Mouse (Mus musculus): ENCODE results near the gene Cysltr1. TPM values are rescaled to one million over a fixed set of nuclear protein-coding genes. Genes with fewer than 3 reads are reported as not detected.

Gene Cysltr1
- total and polyA plus RNA-seq, 3 experiments = 0.98 to 1.9 TPM; not detected in 1

- H3K9me3 ChIP-seq (replicated peaks) = no peaks in the 10 kb centered on the region
- H3K4me3 ChIP-seq (ENCODE audit: low read depth, low read length) = no peak overlapping the region
- TF ChIP-seq CTCF (IDR thresholded peaks at IDR 0.05; ENCODE audit: low read depth, low read length) (no peak), GATA1 (IDR thresholded peaks at IDR 0.05; ENCODE audit: borderline replicate concordance, low read length) (no peak), GATA2 (IDR thresholded peaks at IDR 0.05; ENCODE audit: borderline replicate concordance, low read depth, low read length) (no peak), POLR2AphosphoS5 (IDR thresholded peaks at IDR 0.05; ENCODE audit: insufficient replicate concordance, low read depth, low read length) (no peak), TAL1 (conservative IDR thresholded peaks at IDR 0.05; ENCODE audit: low read depth, low read length) (no peak)
- no peak for ATAC-seq (ENCODE audit: extremely low read depth, insufficient number of reproducible peaks, low FRiP score, poor library complexity, severe bottlenecking)
- H3K4me1 ChIP-seq (ENCODE audit: insufficient read depth, low read depth, low read length) = no peaks in the 10 kb centered on the region
- DNase-seq (ENCODE audit: low spot score) = no peak
- no peaks in the 10 kb centered on the region for H3K36me3 ChIP-seq (replicated peaks)
- no peaks in the 10 kb centered on the region for H3K27me3 ChIP-seq (ENCODE audit: insufficient read depth, low read length)
Measured at GRCm38 (mm10) chrX:106602574-106603258, 763 bp downstream of the Cysltr1 start.

- Histone ChIP-seq H3K9me3 (replicated peaks) (no peaks in the 10 kb centered on the region), H3K4me1 (ENCODE audit: insufficient read depth, low read depth, low read length) (no peaks in the 10 kb centered on the region), H3K36me3 (replicated peaks) (no peaks in the 10 kb centered on the region), H3K27me3 (ENCODE audit: insufficient read depth, low read length) (no peaks in the 10 kb centered on the region), H3K4me3 (ENCODE audit: low read depth, low read length) (no peak overlapping the region)
- DNase-seq (ENCODE audit: low spot score) = no peak
- ATAC-seq (ENCODE audit: extremely low read depth, insufficient number of reproducible peaks, low FRiP score, poor library complexity, severe bottlenecking) = no peak
- TF ChIP-seq GATA1 (IDR thresholded peaks at IDR 0.05; ENCODE audit: borderline replicate concordance, low read length) (no peak), TAL1 (conservative IDR thresholded peaks at IDR 0.05; ENCODE audit: low read depth, low read length) (no peak), GATA2 (IDR thresholded peaks at IDR 0.05; ENCODE audit: borderline replicate concordance, low read depth, low read length) (no peak), POLR2AphosphoS5 (IDR thresholded peaks at IDR 0.05; ENCODE audit: insufficient replicate concordance, low read depth, low read length) (no peak), CTCF (IDR thresholded peaks at IDR 0.05; ENCODE audit: low read depth, low read length) (no peak)
Measured at GRCm38 (mm10) chrX:106595904-106596303, 7.6 kb downstream of the Cysltr1 start.

- Histone ChIP-seq H3K36me3 (replicated peaks) (no peaks in the 10 kb centered on the region), H3K4me1 (ENCODE audit: insufficient read depth, low read depth, low read length) (no peaks in the 10 kb centered on the region), H3K9me3 (replicated peaks) (no peaks in the 10 kb centered on the region), H3K4me3 (ENCODE audit: low read depth, low read length) (no peak overlapping the region), H3K27me3 (ENCODE audit: insufficient read depth, low read length) (no peaks in the 10 kb centered on the region)
- ATAC-seq (ENCODE audit: extremely low read depth, insufficient number of reproducible peaks, low FRiP score, poor library complexity, severe bottlenecking) = no peak
- no peak for DNase-seq (ENCODE audit: low spot score)
- no peak for TF ChIP-seq GATA2 (IDR thresholded peaks at IDR 0.05; ENCODE audit: borderline replicate concordance, low read depth, low read length)
- no peak for TF ChIP-seq CTCF (IDR thresholded peaks at IDR 0.05; ENCODE audit: low read depth, low read length)
- TF ChIP-seq TAL1 (conservative IDR thresholded peaks at IDR 0.05; ENCODE audit: low read depth, low read length) = no peak
- TF ChIP-seq POLR2AphosphoS5 (IDR thresholded peaks at IDR 0.05; ENCODE audit: insufficient replicate concordance, low read depth, low read length) = no peak
- TF ChIP-seq GATA1 (IDR thresholded peaks at IDR 0.05; ENCODE audit: borderline replicate concordance, low read length) = no peak
Measured at GRCm38 (mm10) chrX:106593914-106594313, 9.6 kb downstream of the Cysltr1 start.

- no peak within 1 kb of the TSS for H3K4me3 ChIP-seq (ENCODE audit: low read depth, low read length)
- H3K27me3 ChIP-seq (ENCODE audit: insufficient read depth, low read length) = no peaks in the 10 kb centered on the region
- TF ChIP-seq POLR2AphosphoS5 (IDR thresholded peaks at IDR 0.05; ENCODE audit: insufficient replicate concordance, low read depth, low read length) = no peak
- no peak for TF ChIP-seq GATA2 (IDR thresholded peaks at IDR 0.05; ENCODE audit: borderline replicate concordance, low read depth, low read length)
- no peak for TF ChIP-seq GATA1 (IDR thresholded peaks at IDR 0.05; ENCODE audit: borderline replicate concordance, low read length)
- TF ChIP-seq CTCF (IDR thresholded peaks at IDR 0.05; ENCODE audit: low read depth, low read length) = no peak
- no peak for TF ChIP-seq TAL1 (conservative IDR thresholded peaks at IDR 0.05; ENCODE audit: low read depth, low read length)
- H3K9me3 ChIP-seq (replicated peaks) = no peaks in the 10 kb centered on the region
- H3K4me1 ChIP-seq (ENCODE audit: insufficient read depth, low read depth, low read length) = no peaks in the 10 kb centered on the region
- no peaks in the 10 kb centered on the region for H3K36me3 ChIP-seq (replicated peaks)
- DNase-seq (ENCODE audit: low spot score) (no peak), ATAC-seq (ENCODE audit: extremely low read depth, insufficient number of reproducible peaks, low FRiP score, poor library complexity, severe bottlenecking) (no peak)
Measured at GRCm38 (mm10) chrX:106582886-106583285, 20.6 kb downstream of the Cysltr1 start, which contains the start of gene Gm5127. Gene Gm5127 (plus strand): TSS chrX:106583186.

- TF ChIP-seq CTCF (IDR thresholded peaks at IDR 0.05; ENCODE audit: low read depth, low read length) (no peak), GATA2 (IDR thresholded peaks at IDR 0.05; ENCODE audit: borderline replicate concordance, low read depth, low read length) (no peak), POLR2AphosphoS5 (IDR thresholded peaks at IDR 0.05; ENCODE audit: insufficient replicate concordance, low read depth, low read length) (no peak), GATA1 (IDR thresholded peaks at IDR 0.05; ENCODE audit: borderline replicate concordance, low read length) (no peak), TAL1 (conservative IDR thresholded peaks at IDR 0.05; ENCODE audit: low read depth, low read length) (no peak)
- Histone ChIP-seq H3K4me1 (ENCODE audit: insufficient read depth, low read depth, low read length) (no peaks in the 10 kb centered on the region), H3K36me3 (replicated peaks) (no peaks in the 10 kb centered on the region), H3K9me3 (replicated peaks) (no peaks in the 10 kb centered on the region), H3K27me3 (ENCODE audit: insufficient read depth, low read length) (no peaks in the 10 kb centered on the region), H3K4me3 (ENCODE audit: low read depth, low read length) (no peak overlapping the region)
- no peak for ATAC-seq (ENCODE audit: extremely low read depth, insufficient number of reproducible peaks, low FRiP score, poor library complexity, severe bottlenecking)
- no peak for DNase-seq (ENCODE audit: low spot score)
Measured at GRCm38 (mm10) chrX:106582197-106582596, 21.3 kb downstream of the Cysltr1 start.

- Histone ChIP-seq H3K4me1 (ENCODE audit: insufficient read depth, low read depth, low read length) (no peaks in the 10 kb centered on the region), H3K9me3 (replicated peaks) (no peaks in the 10 kb centered on the region), H3K27me3 (ENCODE audit: insufficient read depth, low read length) (no peaks in the 10 kb centered on the region), H3K4me3 (ENCODE audit: low read depth, low read length) (no peak overlapping the region), H3K36me3 (replicated peaks) (no peaks in the 10 kb centered on the region)
- TF ChIP-seq GATA1 (IDR thresholded peaks at IDR 0.05; ENCODE audit: borderline replicate concordance, low read length) (no peak), CTCF (IDR thresholded peaks at IDR 0.05; ENCODE audit: low read depth, low read length) (no peak), GATA2 (IDR thresholded peaks at IDR 0.05; ENCODE audit: borderline replicate concordance, low read depth, low read length) (no peak), TAL1 (conservative IDR thresholded peaks at IDR 0.05; ENCODE audit: low read depth, low read length) (no peak), POLR2AphosphoS5 (IDR thresholded peaks at IDR 0.05; ENCODE audit: insufficient replicate concordance, low read depth, low read length) (no peak)
- no peak for ATAC-seq (ENCODE audit: extremely low read depth, insufficient number of reproducible peaks, low FRiP score, poor library complexity, severe bottlenecking)
- DNase-seq (ENCODE audit: low spot score) = no peak
Measured at GRCm38 (mm10) chrX:106580410-106580809, 23.1 kb downstream of the Cysltr1 start.
